In the genomic region with DNA sequence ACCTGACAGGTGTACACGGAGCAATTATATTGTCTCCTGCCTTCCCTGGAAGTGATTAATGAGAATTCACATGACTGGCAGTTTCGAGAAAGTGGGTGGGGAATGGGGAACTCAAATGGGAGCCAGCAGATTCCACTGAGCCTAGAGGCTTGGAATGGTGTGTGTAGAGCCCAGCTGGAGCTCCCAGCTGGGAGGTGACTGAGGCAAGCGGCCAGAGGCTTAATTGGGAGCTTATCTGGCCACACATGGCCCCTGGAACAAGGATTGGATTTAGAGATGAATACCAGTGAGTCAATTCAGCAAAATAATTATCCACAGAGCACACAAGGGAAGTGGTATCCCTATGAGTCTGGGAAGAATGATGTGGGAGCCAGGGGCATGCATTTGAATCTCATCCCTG, we compare ENCODE assay signal across 9 mouse cellular contexts.
A peak's percentile ranks its signal among the peaks of the same experiment; 100 is the strongest.
DNase-seq lines count a peak whose midpoint lies in the region; ATAC-seq lines count a peak whose summit lies in the region.
"Had no signal": no experiment of that assay in that cellular context is flagged by ENCODE, and none has a peak within 500 bp of the region (broad histone marks: within the 10 kb centered on the region; RNA-seq: fewer than 3 reads in every experiment).

No protein-coding gene starts in this region.

- no peaks in the 10 kb centered on the region for H3K36me3 ChIP-seq in forebrain, embryonic 10.5 days (replicated peaks)

- H3K27ac ChIP-seq in forebrain, embryonic 10.5 days: no peak overlapping the region

- WGBS in forebrain, embryonic 10.5 days: 12% methylated on average over 3 of the region's 3 CpGs

- no peak overlapping the region for H3K4me3 ChIP-seq in forebrain, embryonic 10.5 days

- no peaks in the 10 kb centered on the region for H3K9me3 ChIP-seq in forebrain, embryonic 10.5 days

- H3K27me3 ChIP-seq in forebrain, embryonic 10.5 days (ENCODE audit: poor library complexity, severe bottlenecking): peaks cover 64% of the 10 kb centered on the region

- no peak for ATAC-seq in megakaryocyte, adult 5-6 weeks (ENCODE audit: poor library complexity, severe bottlenecking)

- DNase-seq in kidney, postnatal 14 days: peak; percentile 20
- DNase-seq in kidney, adult 9 months: no peak
- peak; percentile 94 for DNase-seq in Muller cell, postnatal 12 days (ENCODE audit: inconsistent ontology term)
- DNase-seq in forebrain, embryonic 10.5 days (ENCODE audit: extremely low spot score, low spot score): peak; percentile 34
- DNase-seq in heart, postnatal 4 days: peak; percentile 56
- DNase-seq in T-cell, adult 2 months (ENCODE audit: low spot score): no peak
- no peak for DNase-seq in kidney, postnatal 25 days
- DNase-seq: cerebellum, adult 2 months had no signal

- peaks cover 20% of the 10 kb centered on the region for H3K4me1 ChIP-seq in forebrain, embryonic 10.5 days

Comparison
In these comparisons a context has a peak if more than half of its experiments do, and no peak if none do; other contexts are left out.
1. DNase-seq: peak in kidney, postnatal 14 days (single experiment), Muller cell, postnatal 12 days (single experiment), forebrain, embryonic 10.5 days (single experiment) and heart, postnatal 4 days (single experiment); none in kidney, adult 9 months (single experiment), T-cell, adult 2 months (single experiment) and kidney, postnatal 25 days (0 of 2).